Mouse (Mus musculus) limb, embryonic 11.5 days (tissue): ENCODE data around the gene Sema5b. TPM values are rescaled to one million over a fixed set of nuclear protein-coding genes. Genes with fewer than 3 reads are reported as not detected.
A peak's percentile ranks its signal among the peaks of the same experiment; 100 is the strongest.

Experiments
- ATAC-seq: fragments of 200-750 bp; cut with Nextera tagmentation; 2 replicates; pipeline ENCODE4 v1.8.0; 2017; ENCODE audit warnings: low read depth; ENCODE audit not compliant: insufficient number of reproducible peaks, low FRiP score, low TSS enrichment
- DNase-seq: peaks from one replicate; pipeline ENCODE4 v3.0.0-alpha.2; 2015; ENCODE audit warnings: low spot score
- H3K27ac ChIP-seq: fragments of 300-500 bp; sonication (generic); replicated peaks from 2 replicates; pipeline ENCODE4 v1.5.1; 2014; ENCODE audit warnings: low read depth, mild to moderate bottlenecking, low read length
- H3K27me3 ChIP-seq: fragments of 300-500 bp; sonication (generic); 2 replicates; pipeline ENCODE4 v1.6.1; 2014; ENCODE audit warnings: mild to moderate bottlenecking, low read length, mixed read lengths; ENCODE audit not compliant: control insufficient read depth, insufficient read depth
- H3K36me3 ChIP-seq: fragments of 300-500 bp; sonication (generic); 2 replicates; pipeline ENCODE4 v1.6.1; 2014; ENCODE audit warnings: mild to moderate bottlenecking, low read length, moderate library complexity, mixed read lengths; ENCODE audit not compliant: control insufficient read depth, insufficient read depth
- H3K4me1 ChIP-seq: fragments of 300-500 bp; sonication (generic); 2 replicates; pipeline ENCODE4 v1.6.1; 2014; ENCODE audit warnings: low read length, mixed read lengths; ENCODE audit not compliant: control insufficient read depth, insufficient read depth
- H3K4me2 ChIP-seq: fragments of 300-500 bp; sonication (generic); 2 replicates; pipeline ENCODE4 v1.6.1; 2014; ENCODE audit warnings: low read depth, mild to moderate bottlenecking, moderate library complexity; ENCODE audit not compliant: severe bottlenecking
- H3K4me3 ChIP-seq: fragments of 300-500 bp; sonication (generic); 2 replicates; pipeline ENCODE4 v1.5.1; 2014; ENCODE audit warnings: low read depth, low read length
- H3K9ac ChIP-seq: fragments of 300-500 bp; sonication (generic); 2 replicates; pipeline ENCODE4 v1.6.1; 2014; ENCODE audit warnings: mild to moderate bottlenecking, low read length
- H3K9me3 ChIP-seq: fragments of 300-500 bp; sonication (generic); 2 replicates; pipeline ENCODE4 v1.6.1; 2016; ENCODE audit warnings: low read length; ENCODE audit not compliant: control insufficient read depth
- WGBS: fragments of 180-500 bp; shearing (Covaris S2); extraction: QIAGEN DNeasy Blood & Tissue Kit; methylation state at CpG from one replicate; pipeline ENCODE4 v1.1.7; 2014; 5-methylcytosine and 5-hydroxymethylcytosine counted together
- polyA plus RNA-seq: library from polyadenylated mRNA; unstranded; fragments of >200 nt; fragmentation: Nextera tagmentation; extraction: Ambion mirVana; gene quantifications from 2 replicates; pipeline ENCODE4 v1.2.1, GENCODE M21; 2014

Sema5b gene
- polyA plus RNA-seq, 1 experiment from 2014 or later, result 2.6 TPM

GRCm38 (mm10) chr16:35581299-35581698 is 40.4 kb downstream of the Sema5b start:
- DNase-seq, result no peak
- Histone ChIP-seq H3K36me3 (no peaks in the 10 kb centered on the region), H3K9ac (no peak overlapping the region), H3K4me1 (peaks cover 8% of the 10 kb centered on the region; the same call in 1 of the 2 replicates), H3K4me2 (no peak overlapping the region), H3K27me3 (no peaks in the 10 kb centered on the region), H3K9me3 (no peaks in the 10 kb centered on the region), H3K4me3 (no peak overlapping the region), H3K27ac (no peak overlapping the region)
- no peak for ATAC-seq
- 71% methylated on average over 7 of the region's 7 CpGs for WGBS

- H3K27ac ChIP-seq, result no peak overlapping the region
- no peak for ATAC-seq
- no peak overlapping the region for H3K4me2 ChIP-seq
- no peaks in the 10 kb centered on the region for H3K27me3 ChIP-seq
- no peak for DNase-seq
- H3K9me3 ChIP-seq, result no peaks in the 10 kb centered on the region
- H3K4me1 ChIP-seq, result peaks cover 12% of the 10 kb centered on the region
- H3K4me3 ChIP-seq, result no peak overlapping the region
- whole genome bisulfite sequencing, result 35% methylated on average over 4 of the region's 4 CpGs
- no peaks in the 10 kb centered on the region for H3K36me3 ChIP-seq
- H3K9ac ChIP-seq, result no peak overlapping the region
Measured at GRCm38 (mm10) chr16:35583551-35584080, 42.7 kb downstream of the Sema5b start.

GRCm38 (mm10) chr16:35585126-35585694 is 44.3 kb downstream of the Sema5b start:
- Histone ChIP-seq H3K27ac (no peak overlapping the region), H3K27me3 (no peaks in the 10 kb centered on the region), H3K4me3 (no peak overlapping the region), H3K9ac (no peak overlapping the region), H3K4me1 (peaks cover 18% of the 10 kb centered on the region), H3K9me3 (no peaks in the 10 kb centered on the region), H3K4me2 (no peak overlapping the region), H3K36me3 (no peaks in the 10 kb centered on the region)
- WGBS, result 84% methylated on average over 8 of the region's 8 CpGs
- DNase-seq (no peak), ATAC-seq (no peak)

GRCm38 (mm10) chr16:35587046-35587779 is 46.3 kb downstream of the Sema5b start:
- Histone ChIP-seq H3K27ac (no peak overlapping the region), H3K4me2 (peak overlapping the region; percentile 45; the same call in 1 of the 2 replicates), H3K4me1 (peaks cover 23% of the 10 kb centered on the region), H3K9me3 (no peaks in the 10 kb centered on the region), H3K27me3 (no peaks in the 10 kb centered on the region), H3K9ac (peak overlapping the region; percentile 41), H3K36me3 (no peaks in the 10 kb centered on the region), H3K4me3 (no peak overlapping the region)
- DNase-seq (no peak), ATAC-seq (no peak)
- WGBS, result 72% methylated on average over 8 of the region's 8 CpGs

GRCm38 (mm10) chr16:35587866-35588465 is 47.0 kb downstream of the Sema5b start:
- H3K36me3 ChIP-seq, result no peaks in the 10 kb centered on the region
- WGBS, result 8% methylated on average over 20 of the region's 20 CpGs
- DNase-seq (peak; percentile 55), ATAC-seq (no peak)
- peak overlapping the region; percentile 41 for H3K9ac ChIP-seq
- no peak overlapping the region for H3K4me3 ChIP-seq
- H3K4me2 ChIP-seq, result peak overlapping the region; percentile 45
- H3K27ac ChIP-seq, result no peak overlapping the region
- H3K4me1 ChIP-seq, result peaks cover 29% of the 10 kb centered on the region
- H3K27me3 ChIP-seq, result no peaks in the 10 kb centered on the region
- no peaks in the 10 kb centered on the region for H3K9me3 ChIP-seq

GRCm38 (mm10) chr16:35588731-35589151 is 47.8 kb downstream of the Sema5b start:
- Histone ChIP-seq H3K9me3 (no peaks in the 10 kb centered on the region), H3K36me3 (no peaks in the 10 kb centered on the region), H3K4me1 (peaks cover 29% of the 10 kb centered on the region), H3K27me3 (no peaks in the 10 kb centered on the region), H3K9ac (no peak overlapping the region), H3K27ac (no peak overlapping the region), H3K4me3 (no peak overlapping the region), H3K4me2 (peak overlapping the region; percentile 13; the same call in 1 of the 2 replicates)
- ATAC-seq, result no peak
- DNase-seq, result peak; percentile 33
- WGBS, result 17% methylated on average over 18 of the region's 18 CpGs

- H3K9me3 ChIP-seq, result no peaks in the 10 kb centered on the region
- no peaks in the 10 kb centered on the region for H3K27me3 ChIP-seq
- 0 out of 2 replicates have a peak overlapping the region, but pooled peaks have one; percentile 36 for H3K27ac ChIP-seq
- 22% methylated on average over 11 of the region's 11 CpGs for WGBS
- no peak for ATAC-seq
- H3K4me1 ChIP-seq, result peaks cover 30% of the 10 kb centered on the region
- H3K4me2 ChIP-seq, result 0 out of 2 replicates have a peak overlapping the region, but pooled peaks have one; percentile 3
- DNase-seq, result no peak
- H3K4me3 ChIP-seq, result no peak overlapping the region
- no peaks in the 10 kb centered on the region for H3K36me3 ChIP-seq
- H3K9ac ChIP-seq, result no peak overlapping the region
Measured at GRCm38 (mm10) chr16:35591756-35592155, 50.8 kb downstream of the Sema5b start.

- Histone ChIP-seq H3K9me3 (no peaks in the 10 kb centered on the region), H3K4me2 (no peak overlapping the region), H3K27ac (no peak overlapping the region), H3K4me3 (no peak overlapping the region), H3K36me3 (no peaks in the 10 kb centered on the region), H3K9ac (no peak overlapping the region; the same call in 1 of the 2 replicates), H3K27me3 (no peaks in the 10 kb centered on the region), H3K4me1 (peaks cover 37% of the 10 kb centered on the region)
- no peak for DNase-seq
- ATAC-seq, result no peak
- WGBS, result 15% methylated on average over 4 of the region's 5 CpGs
Measured at GRCm38 (mm10) chr16:35592274-35593065, 51.5 kb downstream of the Sema5b start.
